Mouse (Mus musculus) heart, embryonic 14.5 days (tissue): ENCODE results near the gene Napepld. TPM values are rescaled to one million over a fixed set of nuclear protein-coding genes. Genes with fewer than 3 reads are reported as not detected.
"Not testable (repeated sequence)": the region's sequence is repeated elsewhere in the genome, so short reads cannot be mapped to it uniquely, and the experiment has no call there.

Source experiments
- ATAC-seq: fragments of 200-750 bp; cut with Nextera tagmentation; 2 replicates; pipeline ENCODE4 v1.8.0; 2017; ENCODE audit warnings: low read depth, moderate TSS enrichment; ENCODE audit not compliant: insufficient number of reproducible peaks, insufficient read depth, low FRiP score
- H3K27ac ChIP-seq, 2 experiments: fragments of 200-500 bp in 1 of 2; fragments of 300-500 bp in 1 of 2; sonication (generic) in 1 of 2; replicated peaks in 1 of 2; 2 replicates each; pipeline ENCODE4 v1.5.1; 2012 to 2014; ENCODE audit warnings: low read depth in 2 of 2, low read length in 2 of 2, control low read depth in 1 of 2, mild to moderate bottlenecking in 1 of 2, mixed read lengths in 1 of 2; ENCODE audit not compliant: control insufficient read depth in 1 of 2, insufficient read depth in 1 of 2
- H3K27me3 ChIP-seq: fragments of 300-500 bp; sonication (generic); 2 replicates; pipeline ENCODE4 v1.6.1; 2014; ENCODE audit warnings: mild to moderate bottlenecking, low read length, control low read depth; ENCODE audit not compliant: control insufficient read depth, insufficient read depth
- H3K36me3 ChIP-seq: fragments of 300-500 bp; sonication (generic); 2 replicates; pipeline ENCODE4 v1.6.1; 2014; ENCODE audit warnings: mild to moderate bottlenecking, control low read depth, low read length, mixed read lengths; ENCODE audit not compliant: control insufficient read depth, insufficient read depth
- H3K4me1 ChIP-seq, 2 experiments: fragments of 200-500 bp in 1 of 2; fragments of 300-500 bp in 1 of 2; sonication (generic) in 1 of 2; 2 replicates each; pipeline ENCODE4 v1.6.1; 2012 to 2014; ENCODE audit warnings: low read length in 2 of 2, control low read depth in 1 of 2, mixed read lengths in 1 of 2; ENCODE audit not compliant: control insufficient read depth in 2 of 2, insufficient read depth in 2 of 2
- H3K4me2 ChIP-seq: fragments of 300-500 bp; sonication (generic); 2 replicates; pipeline ENCODE4 v1.6.1; 2014; ENCODE audit warnings: mild to moderate bottlenecking, low read length
- H3K4me3 ChIP-seq, 2 experiments: fragments of 200-500 bp in 1 of 2; fragments of 300-500 bp in 1 of 2; sonication (generic) in 1 of 2; 2 replicates each; pipeline ENCODE4 v1.5.1; 2012 to 2014; ENCODE audit warnings: low read length in 2 of 2, mild to moderate bottlenecking in 2 of 2, control low read depth in 1 of 2, low read depth in 1 of 2, moderate library complexity in 1 of 2; ENCODE audit not compliant: control insufficient read depth in 1 of 2, insufficient read depth in 1 of 2
- H3K9ac ChIP-seq: fragments of 300-500 bp; sonication (generic); 2 replicates; pipeline ENCODE4 v1.6.1; 2014; ENCODE audit warnings: mild to moderate bottlenecking, low read length
- H3K9me3 ChIP-seq: fragments of 300-500 bp; sonication (generic); 2 replicates; pipeline ENCODE4 v1.6.1; 2016; ENCODE audit warnings: low read length, control low read depth; ENCODE audit not compliant: control insufficient read depth
- WGBS: fragments of 180-500 bp; shearing (Covaris S2); extraction: QIAGEN DNeasy Blood & Tissue Kit; methylation state at CpG from one replicate; pipeline ENCODE4 v1.1.7; 2014; 5-methylcytosine and 5-hydroxymethylcytosine counted together
- polyA plus RNA-seq: library from polyadenylated mRNA; unstranded; fragments of >200 nt; fragmentation: Nextera tagmentation; extraction: Ambion mirVana; gene quantifications from 2 replicates; pipeline ENCODE4 v1.2.1, GENCODE M21; 2014

Gene Napepld
- polyA plus RNA-seq, 1 experiment from 2014 or later = 8.7 TPM

- H3K36me3 ChIP-seq = no peaks in the 10 kb centered on the region
- H3K27me3 ChIP-seq = peaks cover 3% of the 10 kb centered on the region; the same call in 1 of the 2 replicates
- H3K4me3 ChIP-seq = no peak overlapping the region
- no peak overlapping the region for H3K4me2 ChIP-seq
- H3K4me1 ChIP-seq = peaks cover 0 to 4% of the 10 kb centered on the region in 2 experiments; a peak in 1 of 4 replicates
- H3K9ac ChIP-seq = no peak overlapping the region
- no peaks in the 10 kb centered on the region for H3K9me3 ChIP-seq
- no peak overlapping the region for H3K27ac ChIP-seq
- whole genome bisulfite sequencing = 0% methylated on average over 1 of the region's 1 CpGs
- ATAC-seq = no peak
These were observed 60.2 kb downstream of the Napepld start for GRCm38 (mm10) chr5:21640961-21641360.

GRCm38 (mm10) chr5:21625916-21626315 is 75.3 kb downstream of the Napepld start:
- Histone ChIP-seq H3K4me1 (no peaks in the 10 kb centered on the region), H3K27ac (no peak overlapping the region), H3K27me3 (no peaks in the 10 kb centered on the region), H3K4me2 (no peak overlapping the region), H3K9ac (no peak overlapping the region), H3K4me3 (no peak overlapping the region), H3K9me3 (peaks cover 2% of the 10 kb centered on the region; the same call in 1 of the 2 replicates), H3K36me3 (no peaks in the 10 kb centered on the region)
- no peak for ATAC-seq

- Histone ChIP-seq H3K4me2 (no peak overlapping the region), H3K4me1 (no peaks in the 10 kb centered on the region), H3K9me3 (no peaks in the 10 kb centered on the region), H3K27ac (no peak overlapping the region), H3K4me3 (no peak overlapping the region), H3K9ac (no peak overlapping the region), H3K36me3 (no peaks in the 10 kb centered on the region), H3K27me3 (no peaks in the 10 kb centered on the region)
- WGBS = 67% methylated on average over 3 of the region's 3 CpGs
- ATAC-seq = no peak
These were observed 84.7 kb downstream of the Napepld start for GRCm38 (mm10) chr5:21616450-21617009.

GRCm38 (mm10) chr5:21614299-21614698 is 86.9 kb downstream of the Napepld start:
- H3K9me3 ChIP-seq, H3K9ac ChIP-seq, H3K4me3 ChIP-seq, H3K4me1 ChIP-seq, H3K4me2 ChIP-seq, H3K27ac ChIP-seq, H3K27me3 ChIP-seq, ATAC-seq, H3K36me3 ChIP-seq: not testable (repeated sequence)
- WGBS = 94% methylated on average over 11 of the region's 11 CpGs

Other genes starting within 250 kb of the Napepld start
- gene Lrrc17, start 157.8 kb downstream of the Napepld start, polyA plus RNA-seq = 16.7 and 17.9 TPM in 2 replicates
- 0.19 and 0.23 TPM in 2 replicates for gene Fbxl13, start 55.8 kb downstream of the Napepld start, polyA plus RNA-seq
- gene Armc10, start 55.6 kb downstream of the Napepld start, polyA plus RNA-seq = 23.6 and 28.2 TPM in 2 replicates
- gene Pmpcb, start 35.7 kb upstream of the Napepld start, polyA plus RNA-seq = 165 and 168 TPM in 2 replicates
- 48.4 and 49.2 TPM in 2 replicates for gene Dnajc2, start 83.9 kb upstream of the Napepld start, polyA plus RNA-seq
- 136 and 140 TPM in 2 replicates for gene Psmc2, start 83.9 kb upstream of the Napepld start, polyA plus RNA-seq
- gene Slc26a5, start 164.2 kb upstream of the Napepld start, polyA plus RNA-seq = not detected in 2 replicates